Mouse (Mus musculus): ENCODE results near the gene Hoxa3.

The Hoxa3 gene

DNA sequence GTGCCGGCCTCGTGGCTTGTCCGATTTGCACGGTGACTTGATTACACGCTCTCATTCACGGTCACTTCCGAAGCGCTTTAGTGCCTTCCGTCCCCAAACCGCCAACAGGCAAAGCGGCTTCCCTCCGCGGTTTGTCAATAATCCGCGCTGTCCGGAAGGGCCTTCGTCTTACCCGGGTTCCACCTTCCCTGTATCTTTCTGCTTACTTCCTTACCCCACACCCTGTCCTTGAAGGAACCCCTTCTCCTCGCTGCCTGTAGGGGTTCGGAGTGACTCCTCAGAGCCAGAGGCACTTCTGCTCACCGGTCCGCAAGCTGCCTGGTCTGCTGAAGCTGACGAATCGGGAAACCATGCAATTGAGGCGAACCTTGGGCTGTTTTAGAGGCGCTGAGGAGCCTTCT, 33.3 kb upstream of the Hoxa3 start:
- DNase-seq (ENCODE audit: low spot score): no peak

DNA sequence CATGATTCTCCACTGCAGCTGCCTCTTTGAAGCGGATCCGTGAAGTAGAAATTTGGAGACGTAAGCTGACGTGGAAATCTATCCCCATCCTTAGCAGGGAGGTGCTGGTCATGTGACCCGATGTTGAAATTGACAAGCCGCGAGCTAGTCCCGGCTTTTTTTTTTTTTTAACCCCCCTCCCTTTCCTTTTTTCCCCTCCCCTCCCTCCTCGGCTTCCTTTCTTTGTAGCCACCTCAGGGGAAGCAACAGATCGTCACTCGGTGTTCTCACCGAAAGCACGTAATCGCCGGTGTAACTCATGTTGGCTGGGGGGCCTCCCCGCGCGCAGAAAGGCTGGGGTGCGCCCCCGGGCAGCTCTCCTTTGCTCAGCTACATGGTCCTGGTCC, 32.6 kb upstream of the Hoxa3 start, which contains the start of gene Hoxa11:
Gene Hoxa11 (minus strand): TSS at position 54 of the 386 bp plus-strand sequence.
- DNase-seq (ENCODE audit: low spot score): no peak

DNA sequence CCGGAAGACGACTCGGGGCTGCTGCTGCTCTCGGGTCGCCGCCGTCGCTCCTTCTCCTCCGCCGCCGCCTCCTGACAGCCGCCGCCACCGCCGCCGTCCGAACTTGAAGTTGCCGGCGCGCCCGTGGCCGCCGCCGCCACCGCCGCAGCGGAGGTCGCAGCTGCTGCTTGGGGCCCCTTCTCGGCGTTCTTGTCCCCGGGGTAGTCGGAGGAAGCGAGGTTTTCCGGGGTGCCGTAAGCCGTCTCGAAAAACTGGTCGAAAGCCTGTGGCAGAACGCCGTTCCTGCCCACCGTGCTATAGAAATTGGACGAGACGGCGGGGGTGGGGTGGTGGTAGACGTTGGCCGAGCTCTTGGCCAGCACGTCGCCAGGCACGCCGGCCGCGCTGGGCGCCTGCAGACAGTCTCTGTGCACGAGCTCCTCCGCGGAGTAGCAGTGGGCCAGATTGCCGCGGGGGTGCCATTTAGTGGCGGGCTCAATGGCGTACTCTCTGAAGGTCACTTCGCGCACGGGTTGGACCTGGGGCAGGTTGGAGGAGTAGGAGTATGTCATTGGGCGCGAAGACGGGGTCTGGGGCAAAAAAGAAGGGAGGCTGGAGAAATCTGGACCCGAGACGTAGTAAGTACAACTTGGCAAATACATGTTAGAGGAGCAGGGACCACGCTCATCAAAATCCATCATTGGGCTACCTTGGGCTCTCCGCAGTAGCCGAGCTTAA, 32.1 kb upstream of the Hoxa3 start:
- no peak for DNase-seq (ENCODE audit: low spot score)

DNA sequence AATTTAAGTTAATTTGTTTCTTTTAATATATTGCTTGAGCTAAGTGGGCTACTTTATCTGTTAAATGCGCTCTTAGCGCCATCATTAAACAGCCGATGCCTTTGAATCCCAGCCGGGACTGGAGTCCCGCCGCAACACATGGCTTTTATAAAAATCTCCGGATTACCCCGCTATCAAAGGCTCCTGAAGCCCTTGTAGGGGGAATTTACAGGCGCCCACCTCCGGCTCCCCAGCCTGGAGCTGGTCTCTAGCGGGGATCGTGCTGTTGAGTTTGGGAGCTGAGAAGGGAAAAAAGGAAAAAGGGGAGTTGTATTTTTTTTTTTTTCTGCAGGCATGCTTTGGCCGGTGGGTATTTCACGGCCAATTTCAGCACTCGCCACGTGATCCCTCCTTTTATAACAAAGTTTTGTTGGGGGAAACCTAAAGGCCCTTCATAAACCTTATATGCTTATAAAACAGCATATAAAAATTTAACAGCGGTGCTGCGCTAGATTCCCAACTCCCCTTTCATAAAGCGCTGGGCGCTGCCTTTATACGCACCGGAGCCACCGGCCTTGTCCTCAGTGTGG, 31.4 kb upstream of the Hoxa3 start:
- no peak for DNase-seq (ENCODE audit: low spot score)

DNA sequence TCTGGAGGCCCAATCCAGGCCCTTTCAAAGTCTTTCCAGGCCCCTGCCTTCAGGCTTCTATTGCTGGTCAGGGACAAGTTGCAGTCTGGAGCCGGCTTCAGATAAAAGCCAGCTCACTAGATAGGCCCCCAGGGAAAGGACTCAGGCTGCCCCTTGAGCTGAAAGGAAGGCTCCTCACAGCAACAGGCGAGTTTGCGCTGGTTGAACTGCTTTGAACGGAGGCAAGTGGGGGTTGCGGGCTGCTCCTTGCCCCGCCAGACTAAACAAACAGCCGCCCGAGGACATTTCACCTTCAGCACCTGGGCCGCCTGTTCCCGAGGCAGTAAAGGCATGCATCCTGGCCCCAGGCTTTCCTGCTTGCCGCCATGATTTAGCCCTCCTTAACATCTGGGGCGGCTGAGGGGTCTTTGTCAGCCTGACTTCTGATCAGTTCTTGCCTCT, 30.6 kb upstream of the Hoxa3 start:
- DNase-seq (ENCODE audit: low spot score): no peak

DNA sequence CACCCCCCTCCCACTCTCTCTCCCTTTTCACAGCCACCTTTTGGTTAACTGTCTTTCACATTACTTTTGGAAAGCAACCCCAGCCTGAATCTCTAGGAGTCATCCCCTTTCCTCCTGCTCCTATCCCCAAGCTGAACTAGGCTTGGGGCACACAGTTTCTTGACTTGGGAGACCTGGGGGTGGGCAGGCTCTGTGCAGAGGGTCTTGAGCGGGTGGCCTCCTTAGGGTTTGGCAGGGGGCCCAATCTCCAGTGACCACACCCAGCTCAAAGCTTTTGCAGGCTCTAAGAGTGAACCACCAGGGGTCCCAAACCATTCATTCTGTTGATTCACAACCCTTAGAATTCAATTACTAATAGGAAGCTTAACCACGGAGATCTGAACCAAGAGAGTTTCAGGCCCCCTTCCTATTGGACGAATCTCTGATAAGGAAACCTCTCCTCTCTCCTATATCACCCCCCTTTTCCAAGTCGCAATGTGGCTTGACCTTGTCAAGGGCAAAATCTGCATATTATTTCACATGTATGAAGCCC, 29.7 kb upstream of the Hoxa3 start:
- no peak for DNase-seq (ENCODE audit: low spot score)

DNA sequence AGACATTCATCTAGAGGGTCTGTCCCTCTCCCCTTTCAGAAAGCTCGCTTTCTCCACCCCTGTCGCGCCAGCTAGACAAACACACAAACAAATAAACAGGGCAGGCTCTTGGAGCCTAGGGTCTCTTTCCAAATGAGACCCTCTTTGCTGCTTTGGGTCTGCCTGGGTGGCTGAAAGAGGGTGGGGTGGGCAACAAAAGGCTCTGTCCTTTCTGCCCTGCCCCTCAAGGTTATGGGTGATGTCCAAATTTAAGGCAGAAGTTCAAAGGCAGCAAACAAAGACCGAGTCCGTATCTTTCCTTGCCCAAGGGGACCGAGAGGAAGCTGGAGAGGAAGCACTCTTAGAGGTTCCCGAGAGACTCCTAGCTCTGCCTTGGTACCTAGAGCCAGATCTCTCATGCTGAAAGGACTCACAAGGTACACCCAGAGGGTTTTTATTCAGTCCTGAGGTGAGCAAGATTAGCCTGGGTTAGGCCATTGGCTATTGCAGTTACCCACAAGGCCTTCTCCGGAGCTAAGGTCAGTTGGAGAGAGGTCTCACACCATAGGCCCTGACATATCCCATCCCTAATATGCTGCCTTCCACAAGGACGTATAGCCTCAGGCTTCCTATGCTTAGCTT, 28.0 kb upstream of the Hoxa3 start:
- DNase-seq (ENCODE audit: low spot score): no peak

DNA sequence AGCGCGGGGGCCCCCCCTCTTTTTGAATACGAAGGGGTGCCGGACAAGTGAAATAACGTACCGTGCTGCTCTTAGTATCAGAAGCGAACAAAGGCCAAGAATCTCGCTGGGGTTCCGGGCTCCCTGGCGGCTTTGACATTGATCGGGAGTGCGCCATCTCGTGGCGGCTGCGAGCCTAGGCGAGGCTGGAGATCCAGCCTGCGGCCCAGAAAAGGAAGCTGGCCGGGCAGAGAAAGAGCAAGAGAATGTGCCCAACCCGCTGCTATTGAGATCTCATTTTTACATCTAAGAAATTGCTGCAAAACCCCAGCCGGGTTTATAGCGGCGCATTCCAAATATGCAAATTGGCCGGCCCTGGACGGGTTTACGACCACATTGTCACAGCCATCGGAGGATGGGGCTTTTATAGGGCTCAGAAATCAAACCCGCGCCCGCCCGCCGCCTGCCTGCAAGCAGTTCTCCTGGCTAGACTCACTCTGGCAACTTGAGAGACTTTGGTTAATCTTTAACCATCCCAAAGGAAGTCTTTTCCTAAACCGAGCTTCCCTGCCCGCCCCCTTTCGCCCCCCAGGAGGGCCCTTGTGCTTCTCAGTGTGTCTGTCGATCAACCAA, 27.4 kb upstream of the Hoxa3 start, which contains the start of gene Hoxa10:
Gene Hoxa10 (minus strand): TSS at position 466 of the 612 bp plus-strand sequence.
- DNase-seq (ENCODE audit: low spot score): peak; percentile 52

DNA sequence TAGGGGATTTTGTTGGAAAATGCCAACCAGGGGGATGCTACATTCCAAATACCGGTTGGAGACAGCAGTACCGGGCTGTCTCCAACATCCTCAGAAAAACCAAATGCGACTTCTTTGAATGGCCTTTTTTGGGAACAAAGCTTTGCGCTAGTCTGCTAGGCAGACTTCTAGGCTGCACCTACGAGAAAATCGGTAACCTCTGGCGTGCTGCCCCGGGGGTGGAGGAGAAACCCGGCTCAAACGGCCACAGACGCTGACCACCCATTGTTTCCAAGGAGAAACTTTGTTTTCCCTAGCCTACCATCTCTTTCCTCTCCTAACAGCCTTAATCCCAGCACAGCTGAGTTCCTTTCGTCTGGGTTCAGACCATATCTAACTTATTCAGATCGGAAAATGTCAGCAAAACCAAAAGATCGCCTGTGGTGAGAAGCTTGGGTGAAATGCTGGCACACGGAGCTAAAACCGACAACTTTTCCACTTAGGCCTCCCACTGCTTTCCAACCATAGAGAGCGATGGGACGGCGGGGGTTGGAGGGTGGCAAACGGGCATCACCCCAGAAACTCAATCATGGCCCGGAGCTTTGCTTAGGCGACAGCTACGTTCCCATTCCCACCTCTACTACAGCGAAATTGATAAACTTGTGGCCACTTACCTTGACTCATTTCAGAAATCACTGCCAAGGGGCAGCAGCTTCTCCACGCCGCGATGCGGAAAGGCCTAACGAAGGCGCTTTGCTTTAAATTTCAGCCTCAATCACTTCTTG, 26.7 kb upstream of the Hoxa3 start:
- no peak for DNase-seq (ENCODE audit: low spot score)

DNA sequence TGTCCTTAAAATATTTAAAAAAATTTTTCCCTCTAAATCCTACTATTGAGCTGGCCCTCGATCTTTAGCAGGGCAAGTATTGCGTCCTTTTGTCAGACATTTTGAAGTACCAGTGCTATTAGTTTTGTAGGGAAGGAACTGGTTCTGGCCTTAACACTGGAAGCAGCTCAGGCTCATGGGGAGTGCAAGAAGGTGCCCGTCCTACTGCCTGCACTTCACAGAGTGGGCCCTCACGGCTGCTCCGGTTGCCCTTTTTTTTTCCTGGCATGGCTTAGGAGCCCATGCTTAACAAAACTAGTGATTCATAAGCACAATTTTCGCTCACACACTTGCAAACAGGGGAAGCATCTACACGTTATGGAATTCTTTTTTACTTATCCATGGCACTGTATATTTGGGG, 25.8 kb upstream of the Hoxa3 start:
- DNase-seq (ENCODE audit: low spot score): no peak

DNA sequence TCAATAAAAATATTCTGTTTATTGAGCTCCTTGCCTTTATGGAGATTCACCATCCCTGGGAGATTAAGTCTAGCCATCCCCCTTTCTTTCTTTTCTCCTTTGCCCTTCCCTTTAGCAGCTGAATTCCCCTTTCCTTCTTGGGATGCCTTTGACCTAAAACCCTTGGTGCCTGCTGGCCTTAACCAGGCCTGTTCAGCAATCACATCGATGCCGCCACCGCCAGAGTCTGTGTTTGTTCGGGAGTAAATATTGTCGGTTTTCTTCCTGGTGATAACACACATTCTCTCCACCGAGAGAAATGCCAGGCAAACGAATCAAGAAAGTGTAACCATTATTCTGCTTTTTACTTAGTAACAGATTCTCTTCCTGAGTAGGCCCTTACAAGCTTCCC, 25.0 kb upstream of the Hoxa3 start:
- DNase-seq (ENCODE audit: low spot score): no peak

DNA sequence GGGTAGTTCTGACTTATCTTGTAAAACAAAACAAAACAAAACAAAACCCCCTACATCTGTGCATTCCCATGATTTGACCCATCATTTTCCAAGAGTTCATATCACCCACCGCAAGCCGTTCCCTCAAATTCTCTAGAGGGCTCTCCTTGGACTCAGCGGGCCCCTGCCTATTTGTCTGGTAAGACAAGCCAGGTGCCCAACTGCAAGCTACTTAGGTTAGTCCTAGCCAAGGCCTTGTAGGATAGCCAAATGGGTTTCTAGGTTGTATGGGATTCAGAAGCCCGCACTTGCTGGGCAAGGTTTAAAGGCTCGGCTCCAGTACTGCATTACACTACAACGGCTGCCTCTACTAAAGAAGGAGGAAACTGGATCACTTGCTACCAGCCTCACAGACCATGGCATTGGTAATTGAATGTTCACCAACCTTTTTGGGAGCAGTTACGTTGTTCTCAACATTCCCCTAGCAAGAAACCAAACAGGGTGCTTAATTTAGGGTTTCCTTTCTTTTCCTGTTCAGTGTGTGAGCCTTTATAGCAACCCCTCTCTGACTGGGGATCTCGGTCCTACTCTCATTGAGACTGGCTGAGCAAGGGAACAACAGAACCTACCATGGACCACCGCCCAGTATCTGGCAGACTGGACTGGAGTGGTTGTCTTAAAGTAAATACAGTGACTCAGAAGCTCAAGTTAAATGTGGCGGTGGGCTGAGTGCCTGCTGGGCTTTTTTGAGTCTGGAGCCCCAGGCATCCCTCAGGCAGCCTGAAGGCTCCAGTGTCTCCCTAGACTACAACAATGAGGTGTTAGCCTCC, 24.4 kb upstream of the Hoxa3 start:
- DNase-seq (ENCODE audit: low spot score): no peak

DNA sequence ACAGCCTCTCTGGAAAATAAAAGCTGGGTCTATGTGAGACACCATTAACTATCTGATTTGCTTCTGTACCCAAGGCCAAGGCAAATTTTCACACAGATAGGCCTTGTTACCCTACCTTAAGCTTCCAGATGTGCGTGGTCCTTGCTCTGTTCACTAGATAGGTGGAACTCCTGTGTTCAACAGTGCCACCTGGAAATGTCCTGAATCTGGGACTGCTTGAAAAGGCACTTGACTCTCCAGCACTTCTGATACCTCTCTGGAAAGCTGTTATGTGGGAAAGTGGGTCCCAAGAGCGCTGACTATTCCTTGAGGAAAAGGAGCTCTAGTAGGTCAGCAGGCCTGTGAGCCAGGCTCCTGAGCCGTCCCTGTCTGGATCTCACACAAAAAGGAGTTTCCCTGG, 23.7 kb upstream of the Hoxa3 start:
- DNase-seq (ENCODE audit: low spot score): no peak

DNA sequence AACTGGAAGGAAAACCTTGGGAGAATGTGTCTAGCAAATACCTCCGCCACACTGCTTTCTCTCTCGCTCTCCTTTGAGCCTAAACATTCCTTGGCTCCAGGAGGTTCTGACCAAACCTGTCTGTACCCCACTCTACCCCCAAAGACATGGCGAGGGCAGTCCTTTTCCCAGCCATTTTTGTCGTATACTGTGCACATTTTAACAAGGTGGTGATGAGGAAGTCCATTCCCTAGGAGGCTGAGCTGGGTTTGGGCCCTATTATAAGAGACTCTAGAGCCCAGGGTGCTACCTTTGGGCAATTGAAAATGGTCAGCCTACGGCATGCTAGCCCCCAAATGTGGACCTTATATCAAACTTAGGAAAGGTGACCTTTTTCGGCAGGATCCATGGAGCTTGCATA, 22.7 kb upstream of the Hoxa3 start:
- DNase-seq (ENCODE audit: low spot score): no peak

DNA sequence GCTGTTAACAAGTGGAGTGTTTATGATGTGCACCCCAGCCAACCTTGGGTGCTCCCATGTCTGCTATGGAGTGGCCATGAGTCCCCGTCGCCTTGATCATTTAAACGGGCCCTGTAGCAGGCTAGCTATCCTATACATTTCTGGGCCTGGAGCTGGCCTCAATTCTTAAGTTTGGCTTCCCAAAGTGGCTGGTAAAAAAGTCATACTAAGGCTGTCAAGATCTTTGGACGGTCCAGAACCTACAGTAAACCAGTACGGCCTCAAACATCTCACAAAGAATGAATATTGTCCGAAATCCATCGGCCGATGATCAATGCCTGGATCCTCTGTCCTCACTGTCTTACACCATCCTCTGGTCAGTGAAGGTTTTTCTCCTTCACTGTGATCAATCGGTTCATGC, 22.1 kb upstream of the Hoxa3 start:
- DNase-seq (ENCODE audit: low spot score): no peak

DNA sequence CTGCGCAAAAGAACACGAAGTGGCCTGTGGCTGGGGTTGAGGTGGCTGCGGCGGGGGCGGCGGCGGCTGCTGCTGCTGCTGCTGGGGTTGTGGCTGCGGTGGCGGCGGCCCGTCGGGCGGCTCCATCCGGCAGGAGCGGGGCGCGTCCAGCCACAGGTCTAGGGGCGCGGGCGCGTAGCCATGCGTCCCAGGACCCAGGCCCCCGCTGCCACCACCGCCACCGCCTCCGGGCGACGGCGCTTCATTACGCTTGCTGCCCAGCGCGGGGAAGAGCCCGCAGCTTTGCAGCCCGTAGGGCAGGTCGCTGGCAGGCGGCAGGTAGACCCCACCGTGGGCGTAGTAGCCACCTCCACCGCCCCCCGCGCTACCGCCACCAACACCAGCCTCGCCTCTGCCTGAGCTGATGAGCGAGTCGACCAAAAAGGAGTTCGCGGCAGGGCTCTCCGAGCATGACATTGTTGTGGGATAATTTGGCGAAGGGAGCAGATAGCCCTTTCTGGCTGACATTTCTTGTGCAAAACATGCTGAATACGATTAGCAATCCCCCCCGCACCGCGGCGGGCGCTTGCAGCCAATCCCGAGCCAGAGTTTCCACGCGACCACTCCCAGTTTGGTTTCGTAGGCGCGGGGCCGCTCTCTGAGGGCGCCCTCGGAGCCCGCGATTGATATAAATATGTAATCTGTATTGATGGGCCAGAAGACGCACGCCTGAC, 21.4 kb upstream of the Hoxa3 start:
- no peak for DNase-seq (ENCODE audit: low spot score)

DNA sequence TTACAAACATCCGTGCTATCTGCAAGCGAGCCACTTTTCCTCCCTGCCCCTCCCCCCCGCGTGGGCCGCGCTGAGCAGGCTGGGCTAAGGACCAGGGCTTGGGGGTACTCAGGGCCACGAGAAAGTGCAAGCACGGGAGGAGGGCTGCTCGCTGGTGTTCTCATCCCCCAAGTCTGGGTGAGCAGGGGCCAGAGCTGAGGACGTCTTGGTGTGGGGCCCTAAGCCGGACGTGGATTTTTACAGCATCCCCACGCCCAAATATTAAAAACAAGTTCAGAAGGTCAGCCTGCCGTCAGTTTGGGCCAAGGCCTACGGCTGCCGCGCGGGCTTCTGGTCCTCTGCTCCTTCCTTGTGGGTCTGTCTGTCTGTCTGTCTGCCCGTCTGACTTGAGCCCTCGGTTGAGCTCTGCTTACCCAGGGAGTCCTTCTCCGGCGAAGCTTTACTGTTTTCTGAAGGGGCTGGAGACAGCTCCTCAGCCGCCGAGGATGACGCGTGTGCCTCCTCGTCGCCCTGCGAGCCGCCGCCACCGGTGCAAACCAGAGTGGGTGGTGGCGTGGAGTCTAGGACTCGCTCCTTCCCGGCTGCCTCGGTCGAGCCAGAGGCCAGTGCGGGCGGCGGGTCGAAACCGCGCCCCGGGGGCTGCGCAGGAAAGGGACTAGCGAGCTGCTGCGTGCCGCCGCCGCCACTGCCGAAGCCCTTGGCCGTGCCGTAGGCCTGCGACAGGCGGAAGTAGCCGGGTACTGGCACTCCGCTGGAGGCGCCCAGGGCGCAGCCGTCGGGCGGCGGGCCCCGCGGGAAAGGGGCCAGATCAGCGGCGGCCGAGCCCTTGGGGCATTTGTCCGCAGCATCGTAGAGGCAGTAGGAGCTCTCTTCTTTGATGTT, 20.7 kb upstream of the Hoxa3 start:
- no peak for DNase-seq (ENCODE audit: low spot score)

DNA sequence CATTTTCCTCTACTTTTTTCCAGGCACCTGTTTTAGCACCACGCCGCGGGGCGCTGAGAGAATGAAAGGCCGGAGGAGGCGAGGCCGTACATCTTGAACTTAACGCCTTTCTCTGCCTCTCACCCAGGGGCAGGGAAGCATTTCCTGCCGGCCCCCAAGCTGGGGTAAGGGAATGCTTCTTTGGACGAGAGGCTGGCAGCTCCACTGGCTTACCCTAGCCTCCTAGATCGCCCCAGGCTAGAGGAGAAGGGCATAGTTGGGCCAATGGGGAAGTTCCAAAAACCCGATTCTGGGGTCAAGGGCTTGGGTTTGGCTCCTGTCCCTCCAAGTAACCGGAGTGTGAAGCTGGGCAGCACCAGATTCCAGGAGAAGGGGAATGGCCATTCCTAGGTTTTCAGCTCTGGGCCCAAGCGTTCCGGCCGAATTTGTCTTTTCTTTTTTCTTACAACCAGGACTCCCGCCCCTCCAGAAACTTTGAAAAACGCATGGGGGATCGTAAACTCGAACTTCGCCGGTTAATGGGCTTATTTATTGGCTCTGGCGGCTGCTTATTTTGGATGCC, 19.9 kb upstream of the Hoxa3 start:
- DNase-seq (ENCODE audit: low spot score): no peak

DNA sequence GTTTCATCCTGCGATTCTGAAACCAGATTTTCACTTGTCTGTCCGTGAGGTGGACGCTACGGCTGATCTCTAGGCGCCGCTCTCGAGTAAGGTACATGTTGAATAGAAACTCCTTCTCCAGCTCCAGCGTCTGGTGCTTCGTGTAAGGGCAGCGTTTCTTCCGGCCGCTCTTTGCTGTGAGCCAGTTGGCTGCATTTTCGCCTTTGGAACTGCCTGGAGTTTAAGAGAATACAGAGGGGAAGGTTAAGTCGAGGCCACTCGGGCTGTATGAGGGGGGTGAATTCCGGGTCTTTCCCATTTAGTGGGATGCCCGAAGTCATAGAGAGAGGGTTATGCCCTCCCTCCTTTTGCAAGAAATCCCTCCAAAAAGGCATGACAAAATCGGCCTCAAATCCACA, 19.4 kb upstream of the Hoxa3 start:
- DNase-seq (ENCODE audit: low spot score): no peak
